Mouse (Mus musculus) forebrain, embryonic 11.5 days (tissue): ENCODE measurements at regions not wholly inside any gene's neighbourhood (a gene's known extent, or its start where the extent isn't known, plus 50 kb on each side); places are given as distances from the start of the nearest gene placed in this dataset.

Experiments
- ATAC-seq: fragments of 200-750 bp; cut with Nextera tagmentation; replicated peaks from 2 replicates; pipeline ENCODE4 v1.8.0; 2017; ENCODE audit warnings: moderate TSS enrichment; ENCODE audit not compliant: low FRiP score
- DNase-seq: peaks from one replicate; pipeline ENCODE4 v3.0.0-alpha.2; 2017; ENCODE audit warnings: low spot score
- H3K27ac ChIP-seq: fragments of 300-500 bp; sonication (generic); 2 replicates; pipeline ENCODE4 v1.5.1; 2014; ENCODE audit warnings: low read depth, low read length
- H3K27me3 ChIP-seq: fragments of 300-500 bp; sonication (generic); 2 replicates; pipeline ENCODE4 v1.6.1; 2014; ENCODE audit warnings: mild to moderate bottlenecking, low read length, mixed read lengths; ENCODE audit not compliant: control insufficient read depth, insufficient read depth
- H3K36me3 ChIP-seq: fragments of 300-500 bp; sonication (generic); 2 replicates; pipeline ENCODE4 v1.6.1; 2014; ENCODE audit warnings: mild to moderate bottlenecking, low read length, moderate library complexity, mixed read lengths; ENCODE audit not compliant: control insufficient read depth, insufficient read depth
- H3K4me1 ChIP-seq: fragments of 300-500 bp; sonication (generic); replicated peaks from 2 replicates; pipeline ENCODE4 v1.6.1; 2014; ENCODE audit warnings: low read length, mixed read lengths; ENCODE audit not compliant: control insufficient read depth, insufficient read depth
- H3K4me2 ChIP-seq: fragments of 300-500 bp; sonication (generic); 2 replicates; pipeline ENCODE4 v1.6.1; 2014; ENCODE audit warnings: low read depth, mild to moderate bottlenecking, low read length, moderate library complexity, mixed read lengths; ENCODE audit not compliant: severe bottlenecking
- H3K4me3 ChIP-seq: fragments of 300-500 bp; sonication (generic); 2 replicates; pipeline ENCODE4 v1.5.1; 2014; ENCODE audit warnings: low read depth, low read length
- H3K9ac ChIP-seq: fragments of 300-500 bp; sonication (generic); 2 replicates; pipeline ENCODE4 v1.6.1; 2014; ENCODE audit warnings: low read length
- H3K9me3 ChIP-seq: fragments of 300-500 bp; sonication (generic); 2 replicates; pipeline ENCODE4 v1.6.1; 2016; ENCODE audit warnings: low read length, mixed read lengths; ENCODE audit not compliant: control insufficient read depth
- WGBS: fragments of 180-500 bp; shearing (Covaris S2); extraction: QIAGEN DNeasy Blood & Tissue Kit; methylation state at CpG from one replicate; pipeline ENCODE4 v1.1.7; 2014; 5-methylcytosine and 5-hydroxymethylcytosine counted together

GRCm38 (mm10) chr13:16289633-16290032, 278.0 kb downstream of the Inhba start:
- no peak overlapping the region for H3K4me3 ChIP-seq
- H3K4me2 ChIP-seq: no peak overlapping the region
- H3K4me1 ChIP-seq: no peaks in the 10 kb centered on the region
- no peaks in the 10 kb centered on the region for H3K9me3 ChIP-seq
- no peak overlapping the region for H3K27ac ChIP-seq
- H3K27me3 ChIP-seq: no peaks in the 10 kb centered on the region
- no peaks in the 10 kb centered on the region for H3K36me3 ChIP-seq
- no peak overlapping the region for H3K9ac ChIP-seq
- 69% methylated on average over 2 of the region's 2 CpGs for WGBS
- ATAC-seq (no peak; the same call in 1 of the 2 replicates), DNase-seq (no peak)

DNA sequence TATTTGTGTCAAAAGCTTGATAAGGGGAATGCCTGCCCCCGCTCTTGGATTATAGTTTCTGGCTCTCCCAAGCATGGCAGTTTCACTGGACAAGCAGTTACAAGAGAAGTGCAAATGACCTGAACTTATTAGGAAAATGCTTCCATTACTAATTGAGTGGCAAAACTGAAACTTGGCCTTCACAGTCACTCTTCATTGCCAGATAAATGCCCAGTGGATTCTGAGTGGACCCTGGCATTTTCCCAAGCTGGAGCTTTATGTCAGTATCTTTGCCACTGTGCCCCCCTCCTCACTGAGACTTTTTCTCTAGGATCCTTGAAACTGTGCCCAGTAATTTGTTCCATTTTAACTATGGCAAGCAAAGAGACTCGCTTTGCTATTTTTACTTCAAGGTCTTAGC, 279.1 kb downstream of the Inhba start:
- ATAC-seq: no peak
- no peak overlapping the region for H3K4me3 ChIP-seq
- no peaks in the 10 kb centered on the region for H3K27me3 ChIP-seq
- no peaks in the 10 kb centered on the region for H3K9me3 ChIP-seq
- 85% methylated on average over 2 of the region's 2 CpGs for WGBS
- no peak overlapping the region for H3K27ac ChIP-seq
- H3K36me3 ChIP-seq: no peaks in the 10 kb centered on the region
- no peaks in the 10 kb centered on the region for H3K4me1 ChIP-seq
- no peak overlapping the region for H3K4me2 ChIP-seq
- no peak overlapping the region for H3K9ac ChIP-seq
- DNase-seq: no peak

- WGBS: 86% methylated on average over 6 of the region's 6 CpGs
- Histone ChIP-seq H3K9me3 (no peaks in the 10 kb centered on the region), H3K4me1 (no peaks in the 10 kb centered on the region), H3K27ac (no peak overlapping the region), H3K36me3 (no peaks in the 10 kb centered on the region), H3K9ac (no peak overlapping the region), H3K27me3 (no peaks in the 10 kb centered on the region), H3K4me3 (no peak overlapping the region), H3K4me2 (no peak overlapping the region)
- no peak for ATAC-seq
- no peak for DNase-seq
Measured at GRCm38 (mm10) chr13:16291661-16292291, 280.1 kb downstream of the Inhba start.

DNA sequence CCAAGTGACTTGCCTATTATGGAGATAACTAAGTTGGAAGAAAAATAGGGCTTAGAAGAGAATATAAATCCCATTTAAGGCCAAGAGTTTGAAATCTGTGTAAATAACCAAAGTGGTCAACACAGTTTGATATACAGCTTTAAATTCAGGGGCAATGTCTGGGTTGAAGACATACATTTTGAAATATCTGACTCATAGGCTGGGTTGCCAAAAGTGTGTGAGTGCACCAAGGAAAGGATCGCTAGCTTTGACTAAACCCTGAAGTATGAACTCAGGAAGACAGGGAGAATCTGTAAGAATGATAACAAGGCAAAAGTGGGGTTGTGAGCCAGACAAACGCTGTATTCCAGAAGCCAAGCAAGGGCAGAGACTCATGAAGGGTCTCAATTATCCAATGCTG, 288.1 kb downstream of the Inhba start:
- DNase-seq (no peak), ATAC-seq (no peak)
- no peaks in the 10 kb centered on the region for H3K36me3 ChIP-seq
- no peak overlapping the region for H3K9ac ChIP-seq
- H3K27me3 ChIP-seq: no peaks in the 10 kb centered on the region
- H3K27ac ChIP-seq: no peak overlapping the region
- WGBS: 87% methylated on average over 2 of the region's 2 CpGs
- no peak overlapping the region for H3K4me2 ChIP-seq
- no peaks in the 10 kb centered on the region for H3K4me1 ChIP-seq
- H3K4me3 ChIP-seq: no peak overlapping the region
- no peaks in the 10 kb centered on the region for H3K9me3 ChIP-seq

- no peaks in the 10 kb centered on the region for H3K4me1 ChIP-seq
Measured at GRCm38 (mm10) chr13:16314669-16315068, 303.0 kb downstream of the Inhba start.

GRCm38 (mm10) chr13:16315689-16316088, 304.0 kb downstream of the Inhba start:
- no peaks in the 10 kb centered on the region for H3K36me3 ChIP-seq
- DNase-seq (no peak), ATAC-seq (no peak)
- 86% methylated on average over 2 of the region's 2 CpGs for whole genome bisulfite sequencing
- H3K27me3 ChIP-seq: no peaks in the 10 kb centered on the region
- H3K27ac ChIP-seq: no peak overlapping the region
- H3K9me3 ChIP-seq: no peaks in the 10 kb centered on the region
- no peaks in the 10 kb centered on the region for H3K4me1 ChIP-seq
- H3K4me3 ChIP-seq: no peak overlapping the region
- H3K4me2 ChIP-seq: no peak overlapping the region
- H3K9ac ChIP-seq: no peak overlapping the region

More at GRCm38 (mm10) chr13:16314669-16315068, 303.0 kb downstream of the Inhba start:
- H3K27ac ChIP-seq: no peak overlapping the region
- H3K36me3 ChIP-seq: no peaks in the 10 kb centered on the region
- no peaks in the 10 kb centered on the region for H3K27me3 ChIP-seq
- no peaks in the 10 kb centered on the region for H3K9me3 ChIP-seq
- no peak for ATAC-seq
- DNase-seq: no peak
- WGBS: 93% methylated on average over 2 of the region's 2 CpGs
- no peak overlapping the region for H3K9ac ChIP-seq
- no peak overlapping the region for H3K4me2 ChIP-seq
- H3K4me3 ChIP-seq: no peak overlapping the region

DNA sequence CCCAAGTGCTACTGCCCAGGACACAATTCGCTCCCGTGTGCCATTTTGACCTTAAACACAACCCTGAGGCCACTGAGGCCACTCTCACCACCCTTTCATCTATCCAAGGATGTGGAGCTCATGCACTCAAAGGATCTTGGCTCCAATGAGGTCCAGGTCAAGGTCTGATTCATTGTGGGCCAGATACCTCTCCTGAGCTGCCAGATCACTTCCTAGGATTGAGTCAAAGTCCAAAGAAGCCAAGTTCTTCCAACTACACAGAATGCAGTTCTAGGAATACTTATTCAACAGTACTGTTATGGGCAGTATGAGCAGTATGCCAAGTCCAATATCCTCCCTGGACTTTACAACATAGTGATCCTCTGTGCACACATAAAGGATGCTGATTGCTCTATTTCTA, 304.9 kb downstream of the Inhba start:
- Histone ChIP-seq H3K4me1 (no peaks in the 10 kb centered on the region), H3K4me2 (no peak overlapping the region), H3K27me3 (no peaks in the 10 kb centered on the region), H3K9me3 (no peaks in the 10 kb centered on the region), H3K4me3 (no peak overlapping the region), H3K27ac (no peak overlapping the region), H3K36me3 (no peaks in the 10 kb centered on the region), H3K9ac (no peak overlapping the region)
- DNase-seq (no peak), ATAC-seq (no peak)
- WGBS: 80% methylated on average over 2 of the region's 2 CpGs

GRCm38 (mm10) chr13:16317412-16317811, 305.8 kb downstream of the Inhba start:
- H3K27me3 ChIP-seq: no peaks in the 10 kb centered on the region
- no peak overlapping the region for H3K9ac ChIP-seq
- H3K4me2 ChIP-seq: no peak overlapping the region
- no peak for ATAC-seq
- H3K4me3 ChIP-seq: no peak overlapping the region
- 70% methylated on average over 3 of the region's 3 CpGs for WGBS
- no peaks in the 10 kb centered on the region for H3K4me1 ChIP-seq
- H3K36me3 ChIP-seq: no peaks in the 10 kb centered on the region
- H3K9me3 ChIP-seq: no peaks in the 10 kb centered on the region
- no peak for DNase-seq
- no peak overlapping the region for H3K27ac ChIP-seq

- H3K4me3 ChIP-seq: no peak overlapping the region
- WGBS: 81% methylated on average over 4 of the region's 4 CpGs
- H3K9ac ChIP-seq: no peak overlapping the region
- H3K36me3 ChIP-seq: no peaks in the 10 kb centered on the region
- H3K27ac ChIP-seq: no peak overlapping the region
- no peaks in the 10 kb centered on the region for H3K9me3 ChIP-seq
- no peak overlapping the region for H3K4me2 ChIP-seq
- H3K4me1 ChIP-seq: no peaks in the 10 kb centered on the region
- DNase-seq (no peak), ATAC-seq (no peak)
- no peaks in the 10 kb centered on the region for H3K27me3 ChIP-seq
Measured at GRCm38 (mm10) chr13:16320392-16320791, 308.7 kb downstream of the Inhba start.
